Mouse (Mus musculus) large intestine, adult 2 months (tissue): ENCODE results near the gene Tmsb15b2. TPM values are rescaled to one million over a fixed set of nuclear protein-coding genes. Genes with fewer than 3 reads are reported as not detected.

Source experiments
- polyA plus RNA-seq: library from polyadenylated mRNA; depleted of rRNA; stranded (reverse); fragments of >200 nt; gene quantifications from 2 replicates; pipeline ENCODE4 v1.2.3, GENCODE M21; 2012; rRNA removed

The Tmsb15b2 gene
- polyA plus RNA-seq, 1 experiment = 0.41 TPM

Other genes starting within 250 kb of the Tmsb15b2 start
- 49.2 and 52.1 TPM in 2 replicates for gene Morf4l2, start 231.8 kb downstream of the Tmsb15b2 start, polyA plus RNA-seq
- not detected in 2 replicates for gene Glra4, start 195.4 kb downstream of the Tmsb15b2 start, polyA plus RNA-seq
- 1.8 and 2.5 TPM in 2 replicates for gene Plp1, start 152.8 kb downstream of the Tmsb15b2 start, polyA plus RNA-seq
- 0.06 and 0.07 TPM in 2 replicates for gene Rab9b, start 106.7 kb downstream of the Tmsb15b2 start, polyA plus RNA-seq
- gene H2bfm, start 48.2 kb downstream of the Tmsb15b2 start, polyA plus RNA-seq = not detected in 2 replicates
- gene Tmsb15l, start 1.4 kb upstream of the Tmsb15b2 start, polyA plus RNA-seq = 0.84 and 0.99 TPM in 2 replicates
- 0.63 and 1.3 TPM in 2 replicates for gene Tmsb15b1, start 1.4 kb upstream of the Tmsb15b2 start, polyA plus RNA-seq
- gene Zcchc18, start 17.7 kb upstream of the Tmsb15b2 start, polyA plus RNA-seq = 1.6 and 1.7 TPM in 2 replicates
- gene Slc25a53, start 62.8 kb upstream of the Tmsb15b2 start, polyA plus RNA-seq = 2.7 and 4.6 TPM in 2 replicates
- gene Fam199x, start 74.1 kb upstream of the Tmsb15b2 start, polyA plus RNA-seq = 0.46 and 0.77 TPM in 2 replicates
- not detected in 2 replicates for gene Esx1, start 146.6 kb upstream of the Tmsb15b2 start, polyA plus RNA-seq